Mouse (Mus musculus): ENCODE results near the gene Slc25a23.

GRCm38 (mm10) chr17:57099629-57100325 lies 40.1 kb upstream of the Slc25a23 start:
- TF ChIP-seq USF1 (IDR thresholded peaks at IDR 0.05; ENCODE audit: low read depth) = no peak
- no peak for TF ChIP-seq MYOG (IDR thresholded peaks at IDR 0.05; ENCODE audit: control insufficient read depth in 1 of 3, insufficient read depth in 1 of 3, insufficient read length in 2 of 3, low read depth in 2 of 3)
- TF ChIP-seq POLR2A (IDR thresholded peaks at IDR 0.05; ENCODE audit: insufficient read length, low read depth) = no peak
- TF ChIP-seq E2F4 (IDR thresholded peaks at IDR 0.05; ENCODE audit: insufficient read depth) = no peak
- no peak for TF ChIP-seq TCF12 (IDR thresholded peaks at IDR 0.05; ENCODE audit: insufficient read depth, poor library complexity, severe bottlenecking)
- TF ChIP-seq MYOD1 (IDR thresholded peaks at IDR 0.05; ENCODE audit: control insufficient read depth in 1 of 3, insufficient read length in 2 of 3, low read depth in 2 of 3) = no peak
- TF ChIP-seq POLR2AphosphoS2 (IDR thresholded peaks at IDR 0.05; ENCODE audit: insufficient read length, low read depth) = no peak
- TF ChIP-seq SRF (IDR thresholded peaks at IDR 0.05; ENCODE audit: control insufficient read depth, insufficient read length, low read depth) = no peak
